Mouse (Mus musculus): Measurements from ENCODE around the gene Pomp. TPM values are rescaled to one million over a fixed set of nuclear protein-coding genes. Genes with fewer than 3 reads are reported as not detected.

The Pomp gene
- polyA plus RNA-seq, 1 experiment: 18.7 TPM

DNA sequence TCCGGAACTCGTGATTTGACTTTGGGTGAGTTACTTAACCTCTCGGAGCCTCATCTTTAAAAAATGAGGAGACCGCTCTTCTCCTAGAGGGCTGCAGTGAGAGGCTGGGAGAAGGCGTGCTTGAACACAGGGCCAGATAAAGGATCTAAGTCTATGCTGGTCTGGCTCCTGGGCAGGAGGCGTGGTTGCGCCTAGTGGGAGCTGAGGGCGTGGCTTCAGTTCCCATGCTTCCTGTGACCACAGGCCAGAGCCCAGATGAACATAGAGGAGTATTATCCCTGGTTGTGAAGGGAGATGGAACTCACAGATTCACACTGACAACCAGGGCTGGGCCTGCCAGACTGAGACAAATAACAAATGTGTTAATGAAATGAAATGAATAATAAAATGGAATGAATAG lies 41.4 kb upstream of the Pomp start:
- WGBS: 88% methylated on average over 8 of the region's 8 CpGs
- Histone ChIP-seq H3K27ac (ENCODE audit: insufficient read depth, low read depth, low read length) (no peak overlapping the region), H3K4me3 (ENCODE audit: low read depth, low read length) (no peak overlapping the region), H3K4me1 (ENCODE audit: control insufficient read depth, insufficient read depth, insufficient read length, low read length) (no peaks in the 10 kb centered on the region), H3K27me3 (ENCODE audit: control insufficient read depth, insufficient read depth, low read length) (no peaks in the 10 kb centered on the region), H3K36me3 (ENCODE audit: control insufficient read depth, insufficient read depth, low read length) (no peaks in the 10 kb centered on the region)
- TF ChIP-seq POLR2A (IDR thresholded peaks at IDR 0.05; ENCODE audit: low read depth, low read length) (no peak), CTCF (IDR thresholded peaks at IDR 0.05; ENCODE audit: extremely low read depth, insufficient read length, insufficient replicate concordance, low read depth, low read length) (no peak)

DNA sequence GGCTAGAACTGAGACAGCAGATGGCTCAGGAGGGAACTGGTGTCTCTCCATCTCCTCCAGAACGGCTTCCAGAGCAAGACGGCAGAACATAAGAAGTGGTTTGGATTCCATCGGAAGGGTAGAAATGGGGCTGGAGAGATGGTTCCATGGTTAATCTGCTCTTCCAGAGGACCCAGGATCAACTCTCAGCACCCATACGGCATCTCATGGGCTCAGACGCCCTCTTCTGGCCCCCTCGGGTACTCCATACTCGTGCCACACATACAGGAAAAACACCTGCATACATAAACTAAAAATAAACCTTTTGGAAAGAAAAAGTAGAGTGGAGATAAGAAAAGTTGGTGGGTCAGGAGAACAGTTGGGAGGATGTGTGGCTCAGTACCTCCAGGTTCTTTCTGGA lies 40.4 kb upstream of the Pomp start:
- TF ChIP-seq POLR2A (IDR thresholded peaks at IDR 0.05; ENCODE audit: low read depth, low read length): no peak
- TF ChIP-seq CTCF (IDR thresholded peaks at IDR 0.05; ENCODE audit: extremely low read depth, insufficient read length, insufficient replicate concordance, low read depth, low read length): no peak
- WGBS: 85% methylated on average over 7 of the region's 7 CpGs

DNA sequence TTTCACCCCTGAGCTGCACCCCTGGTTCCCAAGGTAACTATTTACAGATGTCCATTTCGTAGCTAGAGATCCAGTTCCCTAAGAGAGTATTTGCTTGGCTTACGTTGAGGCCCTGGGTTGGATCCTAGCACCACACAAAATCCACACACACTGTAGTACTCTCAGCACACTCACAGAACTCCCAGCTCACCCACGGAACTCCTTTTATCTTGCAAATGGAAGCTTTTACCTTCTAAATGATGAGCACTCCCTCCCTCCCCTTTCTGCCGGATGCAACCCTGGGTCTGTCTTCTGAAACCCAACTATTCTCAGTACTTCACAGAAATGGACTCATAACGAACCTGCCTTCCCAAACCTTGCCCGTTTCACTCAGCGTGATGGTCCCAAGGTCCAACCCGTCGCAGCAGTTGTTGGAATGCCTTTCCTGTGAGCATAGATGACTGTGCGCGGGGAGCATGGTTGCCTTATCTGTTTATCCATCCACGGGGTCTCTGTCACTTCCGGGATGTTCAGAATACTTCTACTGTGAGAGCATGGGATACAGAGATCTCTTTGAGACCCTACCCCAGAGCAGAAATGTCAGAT lies 36.1 kb upstream of the Pomp start:
- H3K36me3 ChIP-seq (ENCODE audit: control insufficient read depth, insufficient read depth, low read length): no peaks in the 10 kb centered on the region
- no peak overlapping the region for H3K4me3 ChIP-seq (ENCODE audit: low read depth, low read length)
- TF ChIP-seq POLR2A (IDR thresholded peaks at IDR 0.05; ENCODE audit: low read depth, low read length) (no peak), CTCF (IDR thresholded peaks at IDR 0.05; ENCODE audit: extremely low read depth, insufficient read length, insufficient replicate concordance, low read depth, low read length) (no peak)
- H3K4me1 ChIP-seq (ENCODE audit: control insufficient read depth, insufficient read depth, insufficient read length, low read length): no peaks in the 10 kb centered on the region
- H3K27ac ChIP-seq (ENCODE audit: insufficient read depth, low read depth, low read length): no peak overlapping the region
- WGBS: 78% methylated on average over 13 of the region's 13 CpGs
- no peaks in the 10 kb centered on the region for H3K27me3 ChIP-seq (ENCODE audit: control insufficient read depth, insufficient read depth, low read length)

More for the DNA sequence above, 40.4 kb upstream of the Pomp start:
- no peaks in the 10 kb centered on the region for H3K36me3 ChIP-seq (ENCODE audit: control insufficient read depth, insufficient read depth, low read length)
- no peaks in the 10 kb centered on the region for H3K27me3 ChIP-seq (ENCODE audit: control insufficient read depth, insufficient read depth, low read length)
- H3K4me1 ChIP-seq (ENCODE audit: control insufficient read depth, insufficient read depth, insufficient read length, low read length): no peaks in the 10 kb centered on the region
- no peak overlapping the region for H3K4me3 ChIP-seq (ENCODE audit: low read depth, low read length)
- H3K27ac ChIP-seq (ENCODE audit: insufficient read depth, low read depth, low read length): no peak overlapping the region

DNA sequence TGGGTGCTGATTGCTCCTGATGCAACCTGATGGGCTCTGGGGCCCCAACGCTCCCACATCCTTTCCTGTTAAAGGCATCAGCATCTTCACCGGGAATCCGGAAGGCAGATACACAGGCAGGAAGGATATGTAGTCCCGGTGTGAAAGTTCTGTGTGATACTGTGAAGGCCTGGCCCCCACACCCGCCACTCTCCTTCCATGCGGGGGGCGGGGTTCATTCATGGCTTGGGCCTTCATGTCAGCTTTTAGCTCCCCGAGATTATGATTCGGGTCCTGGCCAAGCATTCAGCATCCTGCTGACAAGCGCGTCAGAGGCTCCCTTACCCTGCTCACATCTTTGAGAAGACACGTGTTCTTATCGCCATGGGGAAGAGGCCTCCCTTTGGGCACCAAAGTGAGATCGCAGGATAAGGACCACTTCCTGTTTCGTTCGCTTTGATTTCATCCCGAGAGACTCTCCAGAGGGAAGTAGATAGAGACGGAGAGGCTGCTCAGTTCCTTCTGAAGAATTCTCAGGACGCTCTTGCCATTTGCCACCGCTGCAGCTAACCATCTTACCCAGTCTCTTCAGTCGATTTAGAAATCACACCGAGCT lies 34.8 kb upstream of the Pomp start:
- Histone ChIP-seq H3K4me3 (ENCODE audit: low read depth, low read length) (no peak overlapping the region), H3K27me3 (ENCODE audit: control insufficient read depth, insufficient read depth, low read length) (no peaks in the 10 kb centered on the region), H3K4me1 (ENCODE audit: control insufficient read depth, insufficient read depth, insufficient read length, low read length) (no peaks in the 10 kb centered on the region), H3K27ac (ENCODE audit: insufficient read depth, low read depth, low read length) (no peak overlapping the region), H3K36me3 (ENCODE audit: control insufficient read depth, insufficient read depth, low read length) (no peaks in the 10 kb centered on the region)
- WGBS: 38% methylated on average over 22 of the region's 22 CpGs
- TF ChIP-seq CTCF (IDR thresholded peaks at IDR 0.05; ENCODE audit: extremely low read depth, insufficient read length, insufficient replicate concordance, low read depth, low read length) (no peak), POLR2A (IDR thresholded peaks at IDR 0.05; ENCODE audit: low read depth, low read length) (no peak)

DNA sequence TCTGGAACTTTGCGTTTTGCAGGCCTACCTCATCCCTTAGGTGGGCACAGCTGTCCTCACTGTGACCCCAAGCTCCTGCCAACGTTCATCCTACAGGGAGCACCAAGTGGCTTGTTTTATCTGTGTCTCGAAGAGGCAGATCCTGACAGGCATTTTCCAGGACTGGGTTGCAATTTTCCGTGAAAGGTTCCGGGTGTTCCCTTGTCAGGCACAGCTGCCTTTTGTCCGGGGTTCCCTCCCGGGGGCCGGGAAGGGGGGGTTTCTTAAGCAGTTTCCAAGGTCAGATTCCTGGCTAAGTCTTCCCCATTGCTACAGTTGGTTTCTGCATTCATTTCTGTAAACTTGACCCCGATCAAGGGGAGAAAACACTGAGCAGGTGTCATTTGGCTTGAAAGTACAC lies 34.2 kb upstream of the Pomp start:
- no peaks in the 10 kb centered on the region for H3K27me3 ChIP-seq (ENCODE audit: control insufficient read depth, insufficient read depth, low read length)
- no peaks in the 10 kb centered on the region for H3K4me1 ChIP-seq (ENCODE audit: control insufficient read depth, insufficient read depth, insufficient read length, low read length)
- H3K4me3 ChIP-seq (ENCODE audit: low read depth, low read length): no peak overlapping the region
- 66% methylated on average over 9 of the region's 9 CpGs for WGBS
- TF ChIP-seq POLR2A (IDR thresholded peaks at IDR 0.05; ENCODE audit: low read depth, low read length) (no peak), CTCF (IDR thresholded peaks at IDR 0.05; ENCODE audit: extremely low read depth, insufficient read length, insufficient replicate concordance, low read depth, low read length) (no peak)
- no peak overlapping the region for H3K27ac ChIP-seq (ENCODE audit: insufficient read depth, low read depth, low read length)
- H3K36me3 ChIP-seq (ENCODE audit: control insufficient read depth, insufficient read depth, low read length): no peaks in the 10 kb centered on the region

DNA sequence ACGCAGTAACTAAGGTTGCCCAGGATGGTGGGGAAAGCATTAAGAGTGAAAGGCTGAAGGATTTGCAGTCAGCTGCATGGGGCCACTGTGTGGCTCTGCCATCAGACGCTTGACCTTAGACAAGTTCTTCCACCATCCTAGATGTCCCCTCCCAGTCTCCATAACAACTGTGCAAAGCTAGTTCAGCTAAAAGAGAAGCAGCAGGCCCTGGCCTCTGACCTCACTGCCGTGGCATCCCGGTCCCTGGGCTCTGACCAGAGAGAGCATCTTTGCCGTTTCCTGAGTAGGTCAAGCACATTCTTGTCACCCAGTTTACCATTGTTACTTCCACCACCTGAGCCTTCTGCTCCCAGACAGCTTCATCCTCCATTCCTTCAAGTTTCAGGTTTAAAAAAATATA lies 33.7 kb upstream of the Pomp start:
- no peaks in the 10 kb centered on the region for H3K36me3 ChIP-seq (ENCODE audit: control insufficient read depth, insufficient read depth, low read length)
- no peaks in the 10 kb centered on the region for H3K27me3 ChIP-seq (ENCODE audit: control insufficient read depth, insufficient read depth, low read length)
- no peak overlapping the region for H3K27ac ChIP-seq (ENCODE audit: insufficient read depth, low read depth, low read length)
- H3K4me3 ChIP-seq (ENCODE audit: low read depth, low read length): no peak overlapping the region
- 59% methylated on average over 5 of the region's 5 CpGs for WGBS
- no peaks in the 10 kb centered on the region for H3K4me1 ChIP-seq (ENCODE audit: control insufficient read depth, insufficient read depth, insufficient read length, low read length)
- TF ChIP-seq POLR2A (IDR thresholded peaks at IDR 0.05; ENCODE audit: low read depth, low read length) (no peak), CTCF (IDR thresholded peaks at IDR 0.05; ENCODE audit: extremely low read depth, insufficient read length, insufficient replicate concordance, low read depth, low read length) (no peak)

DNA sequence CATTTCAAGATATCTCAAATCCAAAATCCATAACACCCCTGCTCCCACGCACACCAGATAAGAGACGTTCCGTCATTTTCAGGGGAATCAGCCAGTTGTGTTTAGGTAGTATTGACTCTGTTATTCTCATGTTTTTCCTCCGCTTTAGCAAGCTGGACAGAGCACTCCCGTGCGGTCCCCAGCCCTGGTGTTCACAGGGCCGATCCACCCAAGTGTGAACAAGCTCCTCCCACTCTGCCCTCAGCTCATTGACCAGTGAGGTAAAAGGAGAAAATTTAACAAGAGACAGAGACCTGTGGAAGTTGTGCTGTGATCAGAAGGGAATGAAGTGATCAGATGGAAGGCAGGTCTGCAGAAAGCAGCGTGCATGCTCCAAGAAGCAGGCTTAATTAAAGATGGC lies 31.4 kb upstream of the Pomp start:
- WGBS: 84% methylated on average over 8 of the region's 8 CpGs
- H3K27ac ChIP-seq (ENCODE audit: insufficient read depth, low read depth, low read length): no peak overlapping the region
- no peak for TF ChIP-seq CTCF (IDR thresholded peaks at IDR 0.05; ENCODE audit: extremely low read depth, insufficient read length, insufficient replicate concordance, low read depth, low read length)
- no peak for TF ChIP-seq POLR2A (IDR thresholded peaks at IDR 0.05; ENCODE audit: low read depth, low read length)
- H3K4me3 ChIP-seq (ENCODE audit: low read depth, low read length): no peak overlapping the region
- H3K4me1 ChIP-seq (ENCODE audit: control insufficient read depth, insufficient read depth, insufficient read length, low read length): no peaks in the 10 kb centered on the region
- H3K27me3 ChIP-seq (ENCODE audit: control insufficient read depth, insufficient read depth, low read length): no peaks in the 10 kb centered on the region
- no peaks in the 10 kb centered on the region for H3K36me3 ChIP-seq (ENCODE audit: control insufficient read depth, insufficient read depth, low read length)

Data from small intestine, adult 2 months (tissue).